Comparison of ENCODE assay signal across 8 mouse cellular contexts in the genomic region with DNA sequence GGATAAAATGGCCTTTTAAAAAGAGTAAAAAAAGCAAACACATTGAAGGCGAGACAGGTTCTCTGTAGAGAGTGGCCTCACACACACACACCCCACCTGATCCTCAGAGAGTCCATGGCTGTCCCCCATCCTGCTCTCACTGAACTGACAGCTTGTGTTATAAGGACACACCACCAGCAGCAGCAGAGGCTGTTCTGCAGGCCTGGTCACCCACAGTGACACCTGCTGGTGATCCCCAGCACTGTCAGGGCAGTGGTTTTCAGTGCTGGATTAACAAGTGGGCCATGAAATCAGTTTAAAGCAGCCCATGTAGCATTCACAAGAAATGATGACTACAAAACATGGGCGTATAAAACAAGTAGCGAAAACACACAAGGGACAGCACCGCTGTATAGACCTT. TPM values are rescaled to one million over a fixed set of nuclear protein-coding genes. Genes with fewer than 3 reads are reported as not detected.
DNase-seq lines count a peak whose midpoint lies in the region; ATAC-seq and TF ChIP-seq lines count a peak whose summit lies in the region.

No protein-coding gene starts in this region.

- WGBS in forebrain, embryonic 10.5 days: 72% methylated on average over 4 of the region's 4 CpGs
- 70% methylated on average over 4 of the region's 4 CpGs for WGBS in lung, embryonic 14.5 days
- WGBS in olfactory bulb, adult 2 months: 76% methylated on average over 4 of the region's 4 CpGs

- peak; percentile 82 for ATAC-seq in lung, embryonic 14.5 days (ENCODE audit: insufficient read depth)

- peak; percentile 68 for TF ChIP-seq CTCF in bone marrow macrophage, adult 2 months (IDR thresholded peaks at IDR 0.05; ENCODE audit: low read depth, low read length)
- TF ChIP-seq CTCF in lung, embryonic 14.5 days (IDR thresholded peaks at IDR 0.05; ENCODE audit: low read depth): peak; percentile 91
- TF ChIP-seq CTCF in olfactory bulb, adult 2 months (IDR thresholded peaks at IDR 0.05; ENCODE audit: insufficient read depth, low read depth, low read length): peak; percentile 77

- no peak overlapping the region for H3K4me2 ChIP-seq in lung, embryonic 14.5 days

- no peaks in the 10 kb centered on the region for H3K27me3 ChIP-seq in forebrain, embryonic 10.5 days (ENCODE audit: poor library complexity, severe bottlenecking)
- no peaks in the 10 kb centered on the region for H3K27me3 ChIP-seq in lung, embryonic 14.5 days (ENCODE audit: insufficient read depth, low read length)

- H3K4me3 ChIP-seq in bone marrow macrophage, adult 2 months (ENCODE audit: insufficient read depth, low read length): no peak overlapping the region
- no peak overlapping the region for H3K4me3 ChIP-seq in forebrain, embryonic 10.5 days
- H3K4me3 ChIP-seq in lung, embryonic 14.5 days (ENCODE audit: low read depth, low read length): no peak overlapping the region
- H3K4me3 ChIP-seq in olfactory bulb, adult 2 months (ENCODE audit: insufficient read depth, low read depth, low read length): no peak overlapping the region

- no peaks in the 10 kb centered on the region for H3K4me1 ChIP-seq in bone marrow macrophage, adult 2 months (ENCODE audit: control insufficient read depth, insufficient read depth, low read length)
- H3K4me1 ChIP-seq in forebrain, embryonic 10.5 days: no peaks in the 10 kb centered on the region
- no peaks in the 10 kb centered on the region for H3K4me1 ChIP-seq in lung, embryonic 14.5 days (ENCODE audit: insufficient read depth)
- no peaks in the 10 kb centered on the region for H3K4me1 ChIP-seq in olfactory bulb, adult 2 months (ENCODE audit: control insufficient read depth, insufficient read depth, low read length)

- no peaks in the 10 kb centered on the region for H3K36me3 ChIP-seq in forebrain, embryonic 10.5 days (replicated peaks)
- no peaks in the 10 kb centered on the region for H3K36me3 ChIP-seq in lung, embryonic 14.5 days (ENCODE audit: insufficient read depth)

- intact Hi-C loops in heart, postnatal 10 days (cut with DNase I): loop anchor here (1.0 to 10.0 kb wide), 7 partner anchors 43 to 801 kb away; no protein-coding TSS in a partner anchor

- no peak overlapping the region for H3K9ac ChIP-seq in lung, embryonic 14.5 days

- H3K27ac ChIP-seq in bone marrow macrophage, adult 2 months (ENCODE audit: insufficient read depth, low read depth, low read length): no peak overlapping the region
- H3K27ac ChIP-seq in forebrain, embryonic 10.5 days: no peak overlapping the region
- H3K27ac ChIP-seq in lung, embryonic 14.5 days (ENCODE audit: low read depth): no peak overlapping the region
- no peak overlapping the region for H3K27ac ChIP-seq in olfactory bulb, adult 2 months (ENCODE audit: insufficient read depth, low read depth, low read length)

- peak; percentile 76 for DNase-seq in ES-CJ7 (ENCODE audit: low read depth, low spot score)
- DNase-seq in forebrain, embryonic 10.5 days (ENCODE audit: extremely low spot score, low spot score): peak; percentile 55
- DNase-seq in heart, postnatal 10 days: peak; percentile 84 to 88
- peak; percentile 76 for DNase-seq in layer of hippocampus, adult 11-12 months (ENCODE audit: low spot score)
- peak; percentile 84 for DNase-seq in lung, embryonic 14.5 days
- DNase-seq in thymus, postnatal 10 days (ENCODE audit: low spot score in 2 of 2): peak; percentile 14 to 51

- H3K9me3 ChIP-seq in forebrain, embryonic 10.5 days: no peaks in the 10 kb centered on the region
- H3K9me3 ChIP-seq in lung, embryonic 14.5 days (ENCODE audit: low read depth, low read length): no peaks in the 10 kb centered on the region

- TF ChIP-seq POLR2A in bone marrow macrophage, adult 2 months (IDR thresholded peaks at IDR 0.05; ENCODE audit: borderline replicate concordance, low read depth, low read length): no peak
- TF ChIP-seq POLR2A in olfactory bulb, adult 2 months (IDR thresholded peaks at IDR 0.05; ENCODE audit: insufficient read depth, low read depth, low read length): no peak

RNA-seq across cellular contexts. Expression of a gene that starts 43.6 kb away (rescaled TPM):
- polyA plus RNA-seq in bone marrow macrophage, adult 2 months (2012; ENCODE audit: insufficient read depth, insufficient read length, missing spikeins): 31.3 and 33.2 TPM in 2 replicates
- 51.3 and 51.4 TPM in 2 replicates for polyA plus RNA-seq in forebrain, embryonic 10.5 days (2016; fragmentation: Nextera tagmentation; extraction: Ambion mirVana)
- total RNA-seq in heart, postnatal 10 days (2021): 100 to 1,000 TPM; 140 to 148 TPM
- 68.4 and 68.5 TPM in 2 replicates for polyA plus RNA-seq in lung, embryonic 14.5 days (2014; fragmentation: Nextera tagmentation; extraction: Ambion mirVana)
- 102 and 214 TPM in 2 replicates for polyA plus RNA-seq in olfactory bulb, adult 2 months (2012; ENCODE audit: insufficient read depth, insufficient read length, low replicate concordance, missing spikeins)

Comparison
In these comparisons a context has a peak if more than half of its experiments do, and no peak if none do; other contexts are left out.
1. DNase-seq: peak in every context shown above with its lines; median percentile 86 in heart, postnatal 10 days; 84 in lung, embryonic 14.5 days; 76 in ES-CJ7; 76 in layer of hippocampus, adult 11-12 months; 55 in forebrain, embryonic 10.5 days; 32 in thymus, postnatal 10 days.